Mouse (Mus musculus) liver, embryonic 14.5 days (tissue): ENCODE data around the gene Fads1. TPM values are rescaled to one million over a fixed set of nuclear protein-coding genes. Genes with fewer than 3 reads are reported as not detected.
"Not testable (repeated sequence)": the region's sequence is repeated elsewhere in the genome, so short reads cannot be mapped to it uniquely, and the experiment has no call there.

Source experiments
- ATAC-seq: fragments of 200-750 bp; cut with Nextera tagmentation; 2 replicates; pipeline ENCODE4 v1.8.0; 2017; ENCODE audit warnings: moderate number of reproducible peaks, mild to moderate bottlenecking, moderate library complexity; ENCODE audit not compliant: insufficient read depth
- DNase-seq, 3 experiments: peaks; one replicate each; pipeline ENCODE4 v3.0.0-alpha.2; 2012 to 2013; ENCODE audit warnings: low read depth in 3 of 3, low spot score in 3 of 3
- H3K27ac ChIP-seq: fragments of 300-500 bp; sonication (generic); 2 replicates; pipeline ENCODE4 v1.5.1; 2014; ENCODE audit warnings: moderate library complexity, mild to moderate bottlenecking, control low read depth, inconsistent platforms
- H3K27me3 ChIP-seq: fragments of 300-500 bp; sonication (generic); 2 replicates; pipeline ENCODE4 v1.6.1; 2014; ENCODE audit warnings: mild to moderate bottlenecking, low read length, moderate library complexity; ENCODE audit not compliant: control insufficient read depth, insufficient read depth
- H3K36me3 ChIP-seq: fragments of 300-500 bp; sonication (generic); replicated peaks from 2 replicates; pipeline ENCODE4 v1.6.1; 2014; ENCODE audit warnings: low read depth; ENCODE audit not compliant: control insufficient read depth, insufficient read depth
- H3K4me1 ChIP-seq, 2 experiments: fragments of 200-500 bp in 1 of 2; fragments of 300-500 bp in 1 of 2; sonication (generic) in 1 of 2; replicated peaks; 2 replicates each; pipeline ENCODE4 v1.6.1; 2012 to 2014; ENCODE audit warnings: antibody characterized with exemption in 1 of 2, inconsistent platforms in 1 of 2, low read length in 1 of 2; ENCODE audit not compliant: control insufficient read depth in 2 of 2, insufficient read depth in 2 of 2
- H3K4me2 ChIP-seq: fragments of 300-500 bp; sonication (generic); 2 replicates; pipeline ENCODE4 v1.6.1; 2014; ENCODE audit warnings: low read depth, mild to moderate bottlenecking, control low read depth, moderate library complexity
- H3K4me3 ChIP-seq, 2 experiments: fragments of 200-500 bp in 1 of 2; fragments of 300-500 bp in 1 of 2; sonication (generic) in 1 of 2; 2 replicates each; pipeline ENCODE4 v1.5.1; 2012 to 2014; ENCODE audit warnings: low read depth in 2 of 2, low read length in 2 of 2, mild to moderate bottlenecking in 2 of 2, control low read depth in 1 of 2, inconsistent platforms in 1 of 2, moderate library complexity in 1 of 2; ENCODE audit not compliant: insufficient read depth in 1 of 2
- H3K9ac ChIP-seq: fragments of 300-500 bp; sonication (generic); replicated peaks from 2 replicates; pipeline ENCODE4 v1.6.1; 2014; ENCODE audit warnings: mild to moderate bottlenecking, control low read depth, moderate library complexity
- H3K9me3 ChIP-seq: fragments of 300-500 bp; sonication (generic); 2 replicates; pipeline ENCODE4 v1.6.1; 2016; ENCODE audit warnings: low read length, mixed read lengths; ENCODE audit not compliant: control insufficient read depth
- CTCF ChIP-seq: IDR thresholded peaks from 2 replicates; pipeline ENCODE4 v1.5.1; 2016; ENCODE audit warnings: antibody characterized with exemption, low read depth, control low read depth
- EP300 ChIP-seq: IDR thresholded peaks from 2 replicates; pipeline ENCODE4 v1.6.1; 2016; ENCODE audit warnings: antibody characterized with exemption, low read depth
- WGBS: fragments of 180-500 bp; shearing (Covaris S2); extraction: QIAGEN DNeasy Blood & Tissue Kit; methylation state at CpG from one replicate; pipeline ENCODE4 v1.1.7; 2014; ENCODE audit not compliant: insufficient replicate concordance; 5-methylcytosine and 5-hydroxymethylcytosine counted together
- polyA plus RNA-seq, 2 experiments: library from polyadenylated mRNA; depleted of rRNA in 1 of 2; stranded (reverse) in 1 of 2; unstranded in 1 of 2; fragments of >200 nt; fragmentation: Nextera tagmentation in 1 of 2; extraction: Ambion mirVana in 1 of 2; gene quantifications; 2 replicates each; pipeline versions ENCODE4 v1.2.1 to v1.2.3; 2012 to 2014

Fads1 gene
- polyA plus RNA-seq, 2 experiments = 32.1 to 45.2 TPM

DNA sequence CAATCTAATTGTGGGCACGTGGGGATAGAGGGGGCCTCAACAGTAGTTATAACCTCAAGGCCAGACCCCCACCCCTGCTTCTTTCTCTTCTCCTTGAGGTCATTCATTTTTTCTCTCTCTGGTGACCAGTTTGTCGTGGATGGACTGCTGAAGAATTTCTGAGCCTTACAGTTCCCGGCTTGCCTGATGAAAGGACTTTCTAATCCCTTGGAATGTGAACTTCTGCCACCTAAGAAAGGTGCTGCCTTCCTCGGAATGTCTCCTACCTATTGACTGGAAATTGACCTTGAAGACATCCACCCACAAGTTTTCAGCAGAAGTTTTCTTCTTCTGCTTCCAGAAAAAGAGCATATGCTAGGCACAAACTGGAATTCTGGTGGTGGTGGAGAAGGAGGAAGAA is 38.2 kb upstream of the Fads1 start:
- Histone ChIP-seq H3K27ac (no peak overlapping the region), H3K4me2 (no peak overlapping the region), H3K4me1 (peaks cover 7 to 8% of the 10 kb centered on the region in 2 experiments; a peak in 3 of 4 replicates), H3K9ac (no peak overlapping the region), H3K27me3 (no peaks in the 10 kb centered on the region), H3K9me3 (no peaks in the 10 kb centered on the region), H3K4me3 (no peak overlapping the region), H3K36me3 (no peaks in the 10 kb centered on the region)
- 44% methylated on average over 4 of the region's 4 CpGs for WGBS
- no peak for DNase-seq
- no peak for ATAC-seq
- no peak for TF ChIP-seq CTCF
- TF ChIP-seq EP300 = no peak

DNA sequence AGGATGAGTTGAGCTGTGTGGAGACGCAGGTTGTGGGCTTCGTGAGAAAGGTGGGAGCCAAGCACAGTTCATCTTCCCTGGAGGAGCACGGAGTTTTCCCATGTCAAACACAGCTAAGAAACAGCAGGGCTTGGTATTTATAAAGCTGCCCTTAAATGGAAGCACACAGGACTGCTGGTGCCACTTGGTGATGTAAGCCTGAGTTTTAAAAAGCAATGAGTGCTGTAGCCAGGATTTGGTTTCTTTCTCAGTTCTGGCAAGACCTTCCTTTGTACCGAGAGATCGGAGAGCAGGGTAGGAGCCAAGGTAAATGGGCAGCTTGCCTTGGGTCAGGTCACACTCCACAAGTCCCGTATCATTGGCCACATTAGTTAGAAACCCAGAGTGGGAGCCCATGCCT is 34.1 kb upstream of the Fads1 start:
- no peaks in the 10 kb centered on the region for H3K36me3 ChIP-seq
- TF ChIP-seq EP300 (no peak), CTCF (no peak)
- no peak for ATAC-seq
- no peak overlapping the region for H3K4me2 ChIP-seq
- no peaks in the 10 kb centered on the region for H3K9me3 ChIP-seq
- 76% methylated on average over 6 of the region's 6 CpGs for WGBS
- peaks cover 7 to 8% of the 10 kb centered on the region in 2 experiments; a peak in 3 of 4 replicates for H3K4me1 ChIP-seq
- H3K27me3 ChIP-seq = no peaks in the 10 kb centered on the region
- no peak overlapping the region for H3K4me3 ChIP-seq
- no peak overlapping the region for H3K9ac ChIP-seq
- no peak for DNase-seq
- no peak overlapping the region for H3K27ac ChIP-seq

DNA sequence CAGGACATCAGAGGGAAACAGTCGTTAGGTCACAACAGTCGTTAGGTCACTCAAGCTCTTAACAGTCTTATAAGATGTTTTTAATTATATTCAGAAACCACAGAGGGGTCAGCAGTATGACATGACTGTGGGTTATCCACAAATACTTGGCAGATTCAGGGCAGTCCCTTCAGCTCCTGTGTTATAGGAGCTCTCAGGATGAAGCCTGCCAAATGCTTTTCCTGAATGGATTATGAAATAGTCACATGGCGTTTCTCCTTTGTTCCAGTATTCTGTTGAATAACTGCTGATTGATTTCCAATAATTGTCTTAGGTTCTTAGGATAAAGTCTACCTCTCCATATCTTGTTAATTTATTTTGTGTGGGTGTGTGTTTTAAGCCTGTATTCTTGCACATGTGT is 33.5 kb upstream of the Fads1 start:
- no peaks in the 10 kb centered on the region for H3K36me3 ChIP-seq
- H3K4me1 ChIP-seq = peaks cover 7 to 8% of the 10 kb centered on the region in 2 experiments; a peak in 3 of 4 replicates
- no peak overlapping the region for H3K4me3 ChIP-seq
- no peak for ATAC-seq
- no peak for DNase-seq
- no peak overlapping the region for H3K9ac ChIP-seq
- no peak overlapping the region for H3K4me2 ChIP-seq
- no peak overlapping the region for H3K27ac ChIP-seq
- 44% methylated on average over 3 of the region's 3 CpGs for WGBS
- no peaks in the 10 kb centered on the region for H3K9me3 ChIP-seq
- no peaks in the 10 kb centered on the region for H3K27me3 ChIP-seq
- no peak for TF ChIP-seq CTCF
- no peak for TF ChIP-seq EP300

DNA sequence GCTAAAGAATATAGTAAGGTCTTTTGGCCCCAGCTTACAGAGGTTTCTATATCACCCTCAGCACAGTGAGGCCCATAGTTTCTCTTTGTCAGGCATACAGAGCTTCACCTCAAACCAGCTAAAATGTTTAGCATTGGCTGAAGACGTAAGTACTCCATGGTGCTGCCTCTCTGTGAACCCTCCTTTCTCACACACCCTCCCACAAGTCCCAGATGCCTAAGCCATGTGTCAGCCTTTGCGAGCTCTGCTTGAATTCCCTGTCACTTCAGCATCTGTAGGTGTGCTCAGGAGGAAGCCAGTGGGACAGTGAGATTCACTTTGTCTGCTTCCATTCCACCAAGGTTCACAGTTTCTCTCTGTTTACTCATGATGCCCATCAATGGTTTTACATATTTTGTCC is 25.0 kb upstream of the Fads1 start:
- Histone ChIP-seq H3K4me1 (no peaks in the 10 kb centered on the region), H3K9me3 (no peaks in the 10 kb centered on the region), H3K27ac (no peak overlapping the region), H3K9ac (no peak overlapping the region), H3K36me3 (no peaks in the 10 kb centered on the region), H3K4me2 (no peak overlapping the region), H3K4me3 (no peak overlapping the region), H3K27me3 (no peaks in the 10 kb centered on the region)
- DNase-seq = no peak
- TF ChIP-seq CTCF = no peak
- TF ChIP-seq EP300 = no peak
- ATAC-seq = no peak
- 58% methylated on average over 2 of the region's 2 CpGs for WGBS

DNA sequence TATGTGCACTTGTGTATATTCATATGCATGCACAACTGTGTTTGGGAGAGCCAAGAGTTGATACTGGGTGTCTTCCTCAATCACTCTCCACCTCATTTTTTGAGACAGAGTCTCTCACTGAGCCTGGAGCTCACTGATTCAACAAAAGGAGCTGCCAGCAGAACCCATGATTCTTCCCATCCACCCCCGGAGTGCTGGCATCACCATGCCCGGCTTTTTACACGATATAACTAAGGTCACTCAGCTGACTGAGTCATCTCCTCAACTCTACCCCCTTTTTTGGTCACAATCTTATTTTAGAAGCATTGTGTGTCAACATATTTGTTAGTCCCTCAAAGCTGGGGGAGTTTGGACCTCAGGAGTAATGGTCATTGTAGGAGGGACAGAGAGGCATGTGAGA is 18.8 kb upstream of the Fads1 start:
- WGBS = 70% methylated on average over 3 of the region's 3 CpGs
- no peak for DNase-seq
- no peak for TF ChIP-seq CTCF
- TF ChIP-seq EP300 = no peak
- Histone ChIP-seq H3K4me3 (no peak overlapping the region), H3K27me3 (no peaks in the 10 kb centered on the region), H3K4me1 (no peaks in the 10 kb centered on the region), H3K9me3 (no peaks in the 10 kb centered on the region), H3K27ac (no peak overlapping the region), H3K36me3 (no peaks in the 10 kb centered on the region), H3K4me2 (no peak overlapping the region), H3K9ac (no peak overlapping the region)
- ATAC-seq = no peak

DNA sequence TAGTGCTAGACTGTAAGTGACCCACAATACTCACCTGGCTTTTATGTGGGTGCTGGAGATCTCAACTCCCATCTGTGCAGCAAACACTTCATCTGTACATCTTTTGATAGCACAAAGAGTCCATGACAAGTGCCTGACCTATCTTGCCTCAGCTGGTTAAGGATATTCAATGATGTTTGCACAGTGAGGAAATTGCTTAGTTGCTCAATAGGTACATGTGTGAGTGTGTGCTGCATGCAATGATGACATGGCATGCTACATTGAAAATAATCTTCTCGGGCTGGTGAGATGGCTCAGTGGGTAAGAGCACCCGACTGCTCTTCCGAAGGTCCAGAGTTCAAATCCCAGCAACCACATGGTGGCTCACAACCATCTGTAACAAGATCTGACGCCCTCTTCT is 16.8 kb upstream of the Fads1 start:
- DNase-seq = not testable (repeated sequence)

More for the DNA sequence above, 16.8 kb upstream of the Fads1 start:
- H3K27me3 ChIP-seq, H3K4me3 ChIP-seq, H3K27ac ChIP-seq, H3K4me2 ChIP-seq, H3K9ac ChIP-seq, H3K9me3 ChIP-seq, H3K36me3 ChIP-seq, ATAC-seq: not testable (repeated sequence)
- peaks cover 5 to 13% of the 10 kb centered on the region in 2 experiments; a peak in 3 of 4 replicates for H3K4me1 ChIP-seq
- 63% methylated on average over 3 of the region's 4 CpGs for WGBS
